Mouse (Mus musculus) midbrain, embryonic 13.5 days (tissue): ENCODE data around the gene 9330161L09Rik. TPM values are rescaled to one million over a fixed set of nuclear protein-coding genes. Genes with fewer than 3 reads are reported as not detected.
"Not testable (repeated sequence)": the region's sequence is repeated elsewhere in the genome, so short reads cannot be mapped to it uniquely, and the experiment has no call there.

Experiments used
- ATAC-seq: fragments of 200-750 bp; cut with Nextera tagmentation; 2 replicates; pipeline ENCODE4 v1.8.0; 2017; ENCODE audit warnings: mild to moderate bottlenecking, moderate TSS enrichment, moderate library complexity
- H3K27ac ChIP-seq: fragments of 300-500 bp; sonication (generic); 2 replicates; pipeline ENCODE4 v1.5.1; 2015; ENCODE audit warnings: inconsistent platforms, mild to moderate bottlenecking, moderate library complexity
- H3K27me3 ChIP-seq: fragments of 300-500 bp; sonication (generic); 2 replicates; pipeline ENCODE4 v1.6.1; 2015; ENCODE audit warnings: mild to moderate bottlenecking, inconsistent platforms
- H3K36me3 ChIP-seq: fragments of 300-500 bp; sonication (generic); 2 replicates; pipeline ENCODE4 v1.6.1; 2015; ENCODE audit warnings: mild to moderate bottlenecking, inconsistent platforms
- H3K4me1 ChIP-seq: fragments of 300-500 bp; sonication (generic); replicated peaks from 2 replicates; pipeline ENCODE4 v1.6.1; 2015; ENCODE audit warnings: inconsistent platforms
- H3K4me2 ChIP-seq: fragments of 300-500 bp; sonication (generic); replicated peaks from 2 replicates; pipeline ENCODE4 v1.6.1; 2015; ENCODE audit warnings: moderate library complexity, mild to moderate bottlenecking, inconsistent platforms
- H3K4me3 ChIP-seq: fragments of 300-500 bp; sonication (generic); replicated peaks from 2 replicates; pipeline ENCODE4 v1.5.1; 2015; ENCODE audit warnings: mild to moderate bottlenecking, inconsistent platforms
- H3K9ac ChIP-seq: fragments of 300-500 bp; sonication (generic); replicated peaks from 2 replicates; pipeline ENCODE4 v1.6.1; 2015; ENCODE audit warnings: mild to moderate bottlenecking, inconsistent platforms
- H3K9me3 ChIP-seq: fragments of 300-500 bp; sonication (generic); 2 replicates; pipeline ENCODE4 v1.6.1; 2016; ENCODE audit warnings: mild to moderate bottlenecking, inconsistent platforms
- WGBS: fragments of 180-500 bp; shearing (Covaris S2); methylation state at CpG from one replicate; pipeline ENCODE4 v1.1.7; 2015; 5-methylcytosine and 5-hydroxymethylcytosine counted together
- polyA plus RNA-seq: library from polyadenylated mRNA; unstranded; fragments of >200 nt; fragmentation: Nextera tagmentation; extraction: Ambion mirVana; gene quantifications from 2 replicates; pipeline ENCODE4 v1.2.1, GENCODE M21; 2015

Gene 9330161L09Rik
- 0.68 and 1.2 TPM in 2 replicates for polyA plus RNA-seq

GRCm38 (mm10) chr12:103407720-103408119 is at the start of gene 9330161L09Rik:
Gene 9330161L09Rik, minus strand, starts transcription at chr12:103407820.
- Histone ChIP-seq H3K27ac (no peak within 1 kb of the TSS), H3K9ac (no peak within 1 kb of the TSS), H3K27me3 (no peaks in the 10 kb centered on the region), H3K4me2 (no peak within 1 kb of the TSS), H3K4me3 (no peak within 1 kb of the TSS), H3K9me3 (no peaks in the 10 kb centered on the region), H3K36me3 (peaks cover 83% of the 10 kb centered on the region), H3K4me1 (no peaks in the 10 kb centered on the region)
- ATAC-seq, result no peak
- 98% methylated on average over 4 of the region's 4 CpGs for WGBS

- Histone ChIP-seq H3K9me3 (no peaks in the 10 kb centered on the region), H3K4me2 (no peak within 1 kb of the TSS), H3K9ac (no peak within 1 kb of the TSS), H3K27ac (no peak within 1 kb of the TSS), H3K36me3 (no peaks in the 10 kb centered on the region), H3K27me3 (no peaks in the 10 kb centered on the region), H3K4me1 (no peaks in the 10 kb centered on the region), H3K4me3 (no peak within 1 kb of the TSS)
- no peak for ATAC-seq
- WGBS, result 78% methylated on average over 3 of the region's 3 CpGs
Observed at GRCm38 (mm10) chr12:103457140-103457539, 49.5 kb upstream of the 9330161L09Rik start, which contains the start of gene Ifi27l2b. Gene Ifi27l2b, minus strand, starts transcription at chr12:103457223.

- not testable (repeated sequence) for H3K27ac ChIP-seq, H3K9me3 ChIP-seq, H3K9ac ChIP-seq, H3K36me3 ChIP-seq, ATAC-seq, H3K4me3 ChIP-seq, H3K4me1 ChIP-seq, H3K4me2 ChIP-seq, H3K27me3 ChIP-seq
- no CpG with 5 or more reads among the region's 1 CpGs for WGBS
Observed at GRCm38 (mm10) chr12:103456727-103457126, 49.1 kb upstream of the 9330161L09Rik start.

GRCm38 (mm10) chr12:103453361-103453760 is 45.7 kb upstream of the 9330161L09Rik start:
- H3K9me3 ChIP-seq, result no peaks in the 10 kb centered on the region
- no peaks in the 10 kb centered on the region for H3K27me3 ChIP-seq
- no peak overlapping the region for H3K4me3 ChIP-seq
- H3K4me1 ChIP-seq, result no peaks in the 10 kb centered on the region
- H3K9ac ChIP-seq, result no peak overlapping the region
- H3K27ac ChIP-seq, result no peak overlapping the region
- H3K4me2 ChIP-seq, result no peak overlapping the region
- no peak for ATAC-seq
- no peaks in the 10 kb centered on the region for H3K36me3 ChIP-seq

- no peaks in the 10 kb centered on the region for H3K9me3 ChIP-seq
- no peaks in the 10 kb centered on the region for H3K27me3 ChIP-seq
- H3K4me2 ChIP-seq, result no peak overlapping the region
- H3K4me1 ChIP-seq, result no peaks in the 10 kb centered on the region
- H3K36me3 ChIP-seq, result no peaks in the 10 kb centered on the region
- no peak overlapping the region for H3K4me3 ChIP-seq
- no peak for ATAC-seq
- H3K9ac ChIP-seq, result no peak overlapping the region
- H3K27ac ChIP-seq, result no peak overlapping the region
- 72% methylated on average over 3 of the region's 3 CpGs for WGBS
Observed at GRCm38 (mm10) chr12:103445060-103445459, 37.4 kb upstream of the 9330161L09Rik start.

- not testable (repeated sequence) for H3K4me2 ChIP-seq, H3K27ac ChIP-seq, H3K4me1 ChIP-seq, H3K9ac ChIP-seq, H3K9me3 ChIP-seq, ATAC-seq, H3K27me3 ChIP-seq, H3K36me3 ChIP-seq, H3K4me3 ChIP-seq
- whole genome bisulfite sequencing, result 37% methylated on average over 6 of the region's 7 CpGs
Observed at GRCm38 (mm10) chr12:103444261-103444660, 36.6 kb upstream of the 9330161L09Rik start.

GRCm38 (mm10) chr12:103443524-103443923 is 35.9 kb upstream of the 9330161L09Rik start, which contains the start of gene Ifi27l2a:
Gene Ifi27l2a, minus strand, starts transcription at chr12:103443680.
- Histone ChIP-seq H3K4me2 (no peak within 1 kb of the TSS), H3K36me3 (no peaks in the 10 kb centered on the region), H3K9ac (no peak within 1 kb of the TSS), H3K4me3 (no peak within 1 kb of the TSS), H3K27ac (no peak within 1 kb of the TSS), H3K27me3 (no peaks in the 10 kb centered on the region), H3K9me3 (no peaks in the 10 kb centered on the region), H3K4me1 (no peaks in the 10 kb centered on the region)
- no peak for ATAC-seq
- 56% methylated on average over 3 of the region's 3 CpGs for WGBS

GRCm38 (mm10) chr12:103437601-103438000 is 30.0 kb upstream of the 9330161L09Rik start:
- Histone ChIP-seq H3K4me3 (no peak overlapping the region), H3K27me3 (no peaks in the 10 kb centered on the region), H3K27ac (no peak overlapping the region), H3K4me1 (no peaks in the 10 kb centered on the region), H3K4me2 (no peak overlapping the region), H3K36me3 (no peaks in the 10 kb centered on the region), H3K9ac (no peak overlapping the region), H3K9me3 (no peaks in the 10 kb centered on the region)
- ATAC-seq, result no peak
- WGBS, result 93% methylated on average over 1 of the region's 1 CpGs

GRCm38 (mm10) chr12:103434861-103435260 is 27.2 kb upstream of the 9330161L09Rik start:
- Histone ChIP-seq H3K4me3 (no peak overlapping the region), H3K9me3 (no peaks in the 10 kb centered on the region), H3K36me3 (no peaks in the 10 kb centered on the region), H3K27me3 (no peaks in the 10 kb centered on the region), H3K9ac (no peak overlapping the region), H3K4me2 (no peak overlapping the region), H3K27ac (no peak overlapping the region), H3K4me1 (no peaks in the 10 kb centered on the region)
- no peak for ATAC-seq

- WGBS, result 77% methylated on average over 8 of the region's 8 CpGs
- H3K27me3 ChIP-seq, result no peaks in the 10 kb centered on the region
- H3K9me3 ChIP-seq, result no peaks in the 10 kb centered on the region
- H3K36me3 ChIP-seq, result no peaks in the 10 kb centered on the region
- H3K9ac ChIP-seq, result no peak within 1 kb of the TSS
- H3K27ac ChIP-seq, result no peak within 1 kb of the TSS
- no peaks in the 10 kb centered on the region for H3K4me1 ChIP-seq
- H3K4me3 ChIP-seq, result no peak within 1 kb of the TSS
- ATAC-seq, result no peak
- no peak within 1 kb of the TSS for H3K4me2 ChIP-seq
Observed at GRCm38 (mm10) chr12:103433986-103434731, 26.5 kb upstream of the 9330161L09Rik start, which contains the start of gene Ifi27. Gene Ifi27, plus strand, starts transcription at chr12:103434211.

GRCm38 (mm10) chr12:103433430-103433829 is 25.8 kb upstream of the 9330161L09Rik start:
- Histone ChIP-seq H3K36me3 (no peaks in the 10 kb centered on the region), H3K27ac (no peak overlapping the region), H3K4me2 (no peak overlapping the region), H3K4me1 (no peaks in the 10 kb centered on the region), H3K9ac (no peak overlapping the region), H3K27me3 (no peaks in the 10 kb centered on the region), H3K9me3 (no peaks in the 10 kb centered on the region), H3K4me3 (no peak overlapping the region)
- ATAC-seq, result no peak
- WGBS, result 87% methylated on average over 2 of the region's 2 CpGs

GRCm38 (mm10) chr12:103426710-103427109 is 19.1 kb upstream of the 9330161L09Rik start:
- peaks cover 15% of the 10 kb centered on the region for H3K36me3 ChIP-seq
- ATAC-seq, result no peak
- no peaks in the 10 kb centered on the region for H3K27me3 ChIP-seq
- H3K9me3 ChIP-seq, result no peaks in the 10 kb centered on the region
- no peak overlapping the region for H3K4me3 ChIP-seq
- WGBS, result 91% methylated on average over 7 of the region's 7 CpGs
- peaks cover 31% of the 10 kb centered on the region for H3K4me1 ChIP-seq
- no peak overlapping the region for H3K9ac ChIP-seq
- H3K27ac ChIP-seq, result no peak overlapping the region
- no peak overlapping the region for H3K4me2 ChIP-seq
